In the genomic region with DNA sequence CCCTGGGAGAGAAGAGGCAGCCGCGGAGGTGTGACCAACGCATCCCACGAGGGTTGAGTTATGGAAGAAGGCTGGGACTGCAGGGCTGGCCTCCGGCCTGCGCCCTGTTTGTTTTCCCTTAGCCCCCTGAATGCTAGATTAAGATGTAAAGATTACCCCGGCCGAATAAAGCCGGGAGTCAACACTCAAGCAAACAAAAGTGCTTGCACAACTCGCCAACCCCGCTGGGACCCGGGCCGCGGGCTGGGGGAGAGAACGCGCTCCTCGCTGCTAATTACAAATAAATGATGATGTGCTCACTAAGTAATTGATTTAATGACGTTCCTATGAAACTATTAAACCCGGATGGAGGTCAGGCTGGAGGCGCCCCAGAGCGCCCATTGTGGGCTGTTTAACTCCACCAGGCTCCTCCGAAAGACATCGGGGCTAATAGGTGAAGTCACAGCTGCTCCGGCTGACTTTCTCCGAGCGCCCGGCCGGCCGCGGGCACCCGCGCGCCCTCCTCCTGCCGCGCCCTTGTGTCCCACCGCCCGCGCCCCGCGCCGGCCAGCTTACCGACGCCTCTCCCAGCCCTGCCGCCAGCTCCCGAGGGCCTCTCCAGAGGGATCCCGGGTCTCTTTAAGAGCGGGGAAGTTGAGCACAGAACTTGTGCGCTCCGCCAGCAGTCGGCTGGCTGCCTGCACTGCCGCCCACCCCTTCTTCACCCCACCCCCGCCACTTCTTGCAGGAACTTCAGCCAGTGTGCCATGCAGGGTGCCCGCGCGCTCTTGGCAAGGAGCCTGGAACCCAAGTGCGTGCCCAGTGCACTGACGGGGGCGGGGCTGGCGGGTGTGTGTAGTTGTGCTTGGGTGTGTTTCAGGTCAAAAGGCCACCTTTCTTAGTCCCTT, we compare ENCODE assay signal across 8 mouse cellular contexts. TPM values are rescaled to one million over a fixed set of nuclear protein-coding genes. Genes with fewer than 3 reads are reported as not detected.
DNase-seq lines count a peak whose midpoint lies in the region; ATAC-seq and TF ChIP-seq lines count a peak whose summit lies in the region.

Gene Gm5089, minus strand, starts transcription at position 620 of the 887 bp plus-strand sequence.

- TF ChIP-seq POLR2A in limb, embryonic 14.5 days (IDR thresholded peaks at IDR 0.05; ENCODE audit: borderline replicate concordance, extremely low read depth, insufficient read depth, insufficient read length), result no peak

- peak; percentile 73 for ATAC-seq in embryonic facial prominence, embryonic 14.5 days (ENCODE audit: low read depth)
- peak; percentile 41 for ATAC-seq in intestine, embryonic 15.5 days
- no peak for ATAC-seq in limb, embryonic 14.5 days (ENCODE audit: low FRiP score, low read depth)

- H3K27ac ChIP-seq in embryonic facial prominence, embryonic 14.5 days (replicated peaks; ENCODE audit: low read depth, low read length), result no peak within 1 kb of the TSS; the same call in 1 of the 2 replicates
- H3K27ac ChIP-seq in intestine, embryonic 15.5 days, result no peak within 1 kb of the TSS
- H3K27ac ChIP-seq in limb, embryonic 14.5 days (replicated peaks; ENCODE audit: low read depth, low read length), result no peak within 1 kb of the TSS

- H3K4me3 ChIP-seq in embryonic facial prominence, embryonic 14.5 days (ENCODE audit: low read depth, low read length), result peak within 1 kb of the TSS; percentile 46
- H3K4me3 ChIP-seq in intestine, embryonic 15.5 days (replicated peaks), result peak within 1 kb of the TSS; percentile 26
- peak within 1 kb of the TSS; percentile 35 for H3K4me3 ChIP-seq in limb, embryonic 14.5 days (replicated peaks; ENCODE audit: low read length)

- under 1% methylated on average over 56 of the region's 59 CpGs for WGBS in embryonic facial prominence, embryonic 14.5 days
- under 1% methylated on average over 59 of the region's 59 CpGs for WGBS in intestine, embryonic 15.5 days
- WGBS in limb, embryonic 14.5 days, result 1% methylated on average over 55 of the region's 59 CpGs

- peak within 1 kb of the TSS; percentile 86 for H3K4me2 ChIP-seq in embryonic facial prominence, embryonic 14.5 days (ENCODE audit: low read depth, low read length)
- peak within 1 kb of the TSS; percentile 58 for H3K4me2 ChIP-seq in intestine, embryonic 15.5 days (replicated peaks)
- peak within 1 kb of the TSS; percentile 62 for H3K4me2 ChIP-seq in limb, embryonic 14.5 days (replicated peaks; ENCODE audit: low read depth, low read length, severe bottlenecking)

- peak within 1 kb of the TSS; percentile 60 for H3K9ac ChIP-seq in embryonic facial prominence, embryonic 14.5 days (ENCODE audit: low read depth, low read length)
- no peak within 1 kb of the TSS for H3K9ac ChIP-seq in intestine, embryonic 15.5 days
- H3K9ac ChIP-seq in limb, embryonic 14.5 days (ENCODE audit: low read depth, low read length, severe bottlenecking), result peak within 1 kb of the TSS; percentile 26

- H3K27me3 ChIP-seq in embryonic facial prominence, embryonic 14.5 days (replicated peaks; ENCODE audit: control insufficient read depth, insufficient read depth, low read length), result peaks cover 77% of the 10 kb centered on the region
- peaks cover 72% of the 10 kb centered on the region for H3K27me3 ChIP-seq in intestine, embryonic 15.5 days (replicated peaks)
- H3K27me3 ChIP-seq in limb, embryonic 14.5 days (ENCODE audit: control insufficient read depth, insufficient read depth, low read length), result peaks cover 89% of the 10 kb centered on the region

- DNase-seq in testis, postnatal 10 days (ENCODE audit: low spot score), result peak; percentile 53
- DNase-seq in testis, postnatal 14 days (ENCODE audit: low spot score), result no peak
- peak; percentile 60 for DNase-seq in embryonic facial prominence, embryonic 14.5 days (ENCODE audit: low spot score)
- DNase-seq in limb, embryonic 14.5 days (ENCODE audit: low spot score), result no peak
- DNase-seq in neural tube, embryonic 10.5 days (ENCODE audit: extremely low spot score, low spot score), result peak; percentile 76
- DNase-seq in thymus, postnatal 14 days, result no peak
- no peak for DNase-seq in spleen, adult 18-20 months

- no peaks in the 10 kb centered on the region for H3K9me3 ChIP-seq in embryonic facial prominence, embryonic 14.5 days (ENCODE audit: control insufficient read depth, low read length)
- H3K9me3 ChIP-seq in intestine, embryonic 15.5 days, result no peaks in the 10 kb centered on the region
- no peaks in the 10 kb centered on the region for H3K9me3 ChIP-seq in limb, embryonic 14.5 days (ENCODE audit: control insufficient read depth, low read length)

- H3K36me3 ChIP-seq in embryonic facial prominence, embryonic 14.5 days (ENCODE audit: control insufficient read depth, insufficient read depth, low read length), result no peaks in the 10 kb centered on the region
- no peaks in the 10 kb centered on the region for H3K36me3 ChIP-seq in intestine, embryonic 15.5 days
- no peaks in the 10 kb centered on the region for H3K36me3 ChIP-seq in limb, embryonic 14.5 days (ENCODE audit: control insufficient read depth, insufficient read depth, low read length)

- peaks cover 9% of the 10 kb centered on the region; the same call in 1 of the 2 replicates for H3K4me1 ChIP-seq in embryonic facial prominence, embryonic 14.5 days (ENCODE audit: control insufficient read depth, insufficient read depth, low read length)
- H3K4me1 ChIP-seq in intestine, embryonic 15.5 days (replicated peaks), result peaks cover 16% of the 10 kb centered on the region
- H3K4me1 ChIP-seq in limb, embryonic 14.5 days (ENCODE audit: control insufficient read depth, insufficient read depth, low read length), result peaks cover 15% of the 10 kb centered on the region

RNA-seq across cellular contexts. Expression of gene Gm5089, which starts in this region (rescaled TPM):
- not detected in 2 replicates for polyA plus RNA-seq in embryonic facial prominence, embryonic 14.5 days (2014; fragmentation: Nextera tagmentation; extraction: Ambion mirVana)
- polyA plus RNA-seq in intestine, embryonic 15.5 days (2015; fragmentation: Nextera tagmentation; extraction: Ambion mirVana), result not detected in 2 replicates
- not detected in 2 replicates for polyA plus RNA-seq in limb, embryonic 14.5 days (2012; rRNA removed)
- polyA plus RNA-seq in limb, embryonic 14.5 days (2014; fragmentation: Nextera tagmentation; extraction: Ambion mirVana), result 0.25 TPM in 1 of 2 replicates, not detected in the other

Comparison
In these comparisons a context has a peak if more than half of its experiments do, and no peak if none do; other contexts are left out.
1. DNase-seq: peak in testis, postnatal 10 days (single experiment) and neural tube, embryonic 10.5 days (single experiment); none in testis, postnatal 14 days (single experiment), limb, embryonic 14.5 days (single experiment), thymus, postnatal 14 days (single experiment) and spleen, adult 18-20 months (0 of 2).
2. Peak in DNase-seq, ATAC-seq, H3K4me3 ChIP-seq, H3K9ac ChIP-seq and H3K4me2 ChIP-seq in embryonic facial prominence, embryonic 14.5 days; RNA of the gene not detected or under 1 TPM.
3. Peak in ATAC-seq, H3K4me3 ChIP-seq and H3K4me2 ChIP-seq in intestine, embryonic 15.5 days; RNA of the gene not detected or under 1 TPM.
4. Peak in every context shown above with its lines, with median percentiles within 50 percentile points of each other: H3K4me2 ChIP-seq and H3K4me3 ChIP-seq.